Mouse (Mus musculus) embryonic facial prominence, embryonic 14.5 days (tissue): ENCODE results near the gene Plscr5. TPM values are rescaled to one million over a fixed set of nuclear protein-coding genes. Genes with fewer than 3 reads are reported as not detected.

ENCODE experiments used
- ATAC-seq: fragments of 200-750 bp; cut with Nextera tagmentation; 2 replicates; pipeline ENCODE4 v1.8.0; 2017; ENCODE audit warnings: low read depth, moderate number of reproducible peaks, moderate TSS enrichment
- DNase-seq: peaks from one replicate; pipeline ENCODE4 v3.0.0-alpha.2; 2015; ENCODE audit warnings: low spot score
- H3K27ac ChIP-seq: fragments of 300-500 bp; sonication (generic); replicated peaks from 2 replicates; pipeline ENCODE4 v1.5.1; 2014; ENCODE audit warnings: low read depth, mild to moderate bottlenecking, low read length, moderate library complexity
- H3K27me3 ChIP-seq: fragments of 300-500 bp; sonication (generic); replicated peaks from 2 replicates; pipeline ENCODE4 v1.6.1; 2014; ENCODE audit warnings: low read length; ENCODE audit not compliant: control insufficient read depth, insufficient read depth
- H3K36me3 ChIP-seq: fragments of 300-500 bp; sonication (generic); 2 replicates; pipeline ENCODE4 v1.6.1; 2014; ENCODE audit warnings: low read length, mixed read lengths; ENCODE audit not compliant: control insufficient read depth, insufficient read depth
- H3K4me1 ChIP-seq: fragments of 300-500 bp; sonication (generic); 2 replicates; pipeline ENCODE4 v1.6.1; 2014; ENCODE audit warnings: antibody characterized with exemption, low read length; ENCODE audit not compliant: control insufficient read depth, insufficient read depth
- H3K4me2 ChIP-seq: fragments of 300-500 bp; sonication (generic); 2 replicates; pipeline ENCODE4 v1.6.1; 2014; ENCODE audit warnings: low read depth, mild to moderate bottlenecking, low read length, moderate library complexity, mixed read lengths
- H3K4me3 ChIP-seq: fragments of 300-500 bp; sonication (generic); 2 replicates; pipeline ENCODE4 v1.5.1; 2014; ENCODE audit warnings: low read depth, mild to moderate bottlenecking, low read length
- H3K9ac ChIP-seq: fragments of 300-500 bp; sonication (generic); 2 replicates; pipeline ENCODE4 v1.6.1; 2014; ENCODE audit warnings: low read depth, mild to moderate bottlenecking, low read length, moderate library complexity, mixed read lengths
- H3K9me3 ChIP-seq: fragments of 300-500 bp; sonication (generic); 2 replicates; pipeline ENCODE4 v1.6.1; 2016; ENCODE audit warnings: low read length; ENCODE audit not compliant: control insufficient read depth
- WGBS: fragments of 180-500 bp; shearing (Covaris S2); extraction: QIAGEN DNeasy Blood & Tissue Kit; methylation state at CpG from one replicate; pipeline ENCODE4 v1.1.7; 2014; 5-methylcytosine and 5-hydroxymethylcytosine counted together
- polyA plus RNA-seq: library from polyadenylated mRNA; unstranded; fragments of >200 nt; fragmentation: Nextera tagmentation; extraction: Ambion mirVana; gene quantifications from 2 replicates; pipeline ENCODE4 v1.2.1, GENCODE M21; 2014

The Plscr5 gene
- polyA plus RNA-seq, 1 experiment from 2014 or later, result not detected

DNA sequence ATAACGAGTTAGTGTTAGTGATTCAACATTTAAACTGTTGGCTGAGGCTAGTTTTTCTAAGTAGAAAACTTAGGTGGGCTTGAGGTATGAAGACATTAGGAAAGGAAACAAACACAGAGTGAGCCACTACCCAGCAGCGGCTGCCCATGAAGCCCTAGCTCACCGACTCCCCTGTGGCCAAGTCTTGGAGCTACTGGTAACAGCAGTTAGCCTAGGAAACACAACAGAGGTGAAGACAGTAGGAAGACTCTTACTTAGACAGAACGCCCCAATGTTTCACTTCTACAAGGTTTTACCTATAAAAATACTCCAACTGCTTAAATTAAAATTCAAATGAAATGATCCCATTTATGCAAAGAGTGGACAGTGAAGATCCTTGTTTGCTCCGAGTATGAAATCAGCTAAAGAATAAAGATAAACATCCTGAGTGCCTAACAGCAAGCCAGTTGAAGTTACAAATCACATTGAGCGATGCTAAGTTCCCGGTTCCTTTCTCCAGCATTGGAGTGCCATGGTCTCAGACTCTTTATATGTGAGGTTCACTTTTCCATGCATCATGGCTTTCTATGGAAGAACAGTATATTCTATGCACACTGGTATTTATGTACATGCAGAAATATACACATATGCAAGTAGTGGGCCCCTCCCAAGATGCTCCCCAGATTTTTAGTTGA is 56.2 kb downstream of the Plscr5 start:
- Histone ChIP-seq H3K9me3 (no peaks in the 10 kb centered on the region), H3K27ac (no peak overlapping the region), H3K36me3 (no peaks in the 10 kb centered on the region), H3K27me3 (no peaks in the 10 kb centered on the region), H3K4me3 (no peak overlapping the region), H3K9ac (no peak overlapping the region), H3K4me1 (peaks cover 12% of the 10 kb centered on the region; the same call in 1 of the 2 replicates), H3K4me2 (peak overlapping the region; percentile 64)
- ATAC-seq, result no peak
- no peak for DNase-seq
- WGBS, result 85% methylated on average over 7 of the region's 7 CpGs

GRCm38 (mm10) chr9:92249447-92249852 is 56.7 kb downstream of the Plscr5 start, which contains the start of gene Plscr1:
Gene Plscr1 (plus strand): TSS chr9:92249750.
- no peaks in the 10 kb centered on the region for H3K36me3 ChIP-seq
- no peaks in the 10 kb centered on the region for H3K27me3 ChIP-seq
- DNase-seq (peak; percentile 32), ATAC-seq (no peak)
- H3K9me3 ChIP-seq, result no peaks in the 10 kb centered on the region
- H3K4me1 ChIP-seq, result peaks cover 12% of the 10 kb centered on the region; the same call in 1 of the 2 replicates
- H3K9ac ChIP-seq, result peak within 1 kb of the TSS; percentile 69
- H3K4me3 ChIP-seq, result peak within 1 kb of the TSS; percentile 53
- peak within 1 kb of the TSS; percentile 82 for H3K27ac ChIP-seq
- WGBS, result 19% methylated on average over 7 of the region's 7 CpGs
- H3K4me2 ChIP-seq, result peak within 1 kb of the TSS; percentile 64

GRCm38 (mm10) chr9:92249987-92250772 is 57.4 kb downstream of the Plscr5 start:
- H3K4me2 ChIP-seq, result peak overlapping the region; percentile 64
- no peaks in the 10 kb centered on the region for H3K27me3 ChIP-seq
- H3K36me3 ChIP-seq, result no peaks in the 10 kb centered on the region
- DNase-seq (peak; percentile 86), ATAC-seq (peak; percentile 91)
- H3K27ac ChIP-seq, result peak overlapping the region; percentile 82
- H3K9me3 ChIP-seq, result no peaks in the 10 kb centered on the region
- WGBS, result under 1% methylated on average over 37 of the region's 40 CpGs
- peak overlapping the region; percentile 53 for H3K4me3 ChIP-seq
- peak overlapping the region; percentile 69 for H3K9ac ChIP-seq
- peaks cover 12% of the 10 kb centered on the region; the same call in 1 of the 2 replicates for H3K4me1 ChIP-seq

DNA sequence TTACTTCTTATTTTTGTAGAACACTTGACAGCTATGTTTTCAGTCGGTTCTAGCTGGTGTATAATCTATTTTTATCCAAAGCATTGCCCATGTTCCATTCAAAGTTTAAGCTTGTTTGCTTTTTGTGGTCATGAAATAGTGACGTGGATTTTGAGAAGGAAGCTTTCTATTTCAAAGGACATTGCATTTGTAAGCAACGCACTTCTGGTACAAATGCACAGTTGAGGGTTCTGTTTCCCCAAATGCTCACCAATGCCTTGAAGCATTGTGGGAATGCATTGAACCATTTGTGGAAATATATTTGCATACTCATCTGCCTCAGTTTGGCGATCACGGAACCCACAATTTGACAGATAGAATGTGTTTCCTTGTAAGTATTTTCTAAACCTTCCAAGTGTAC is 60.0 kb downstream of the Plscr5 start:
- H3K9me3 ChIP-seq, result no peaks in the 10 kb centered on the region
- no peak overlapping the region for H3K4me2 ChIP-seq
- no peak for DNase-seq
- no peaks in the 10 kb centered on the region for H3K27me3 ChIP-seq
- no peak overlapping the region for H3K4me3 ChIP-seq
- H3K36me3 ChIP-seq, result no peaks in the 10 kb centered on the region
- ATAC-seq, result no peak
- 77% methylated on average over 5 of the region's 5 CpGs for WGBS
- H3K27ac ChIP-seq, result no peak overlapping the region
- H3K4me1 ChIP-seq, result peaks cover 12% of the 10 kb centered on the region; the same call in 1 of the 2 replicates
- no peak overlapping the region for H3K9ac ChIP-seq

DNA sequence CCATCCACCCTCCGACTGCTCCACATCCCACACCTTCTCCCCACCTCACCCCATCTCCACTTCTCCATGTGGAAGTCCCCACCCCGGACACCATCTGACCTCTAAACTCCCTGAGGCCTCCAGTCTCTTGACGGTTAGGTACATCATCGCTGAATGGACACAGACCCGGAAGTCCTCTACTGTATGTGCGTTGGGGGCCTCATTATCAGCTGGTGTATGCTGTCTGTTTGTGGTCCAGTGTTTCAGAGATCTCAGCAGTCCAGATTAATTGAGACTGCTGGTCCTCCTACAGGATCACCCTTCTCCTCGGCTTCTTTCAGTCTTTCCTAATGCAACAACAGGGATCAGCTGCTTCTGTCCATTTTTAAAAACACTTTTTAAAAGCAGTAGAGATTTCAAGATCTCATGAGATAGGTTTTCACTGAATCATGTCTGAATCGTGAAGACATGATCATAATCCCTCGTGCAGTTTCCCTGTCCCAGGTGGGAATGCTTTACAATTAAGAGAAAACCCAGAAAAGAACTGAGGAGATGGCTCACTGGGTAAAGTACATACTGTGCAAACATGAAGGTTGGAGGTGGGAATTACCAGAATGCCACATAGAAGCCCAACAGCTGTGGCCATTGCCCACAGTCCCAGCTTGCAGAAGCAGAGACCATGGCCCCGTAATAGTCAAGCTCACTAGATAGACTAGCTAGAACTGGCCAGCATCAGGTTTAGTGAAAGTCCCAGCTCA is 61.0 kb downstream of the Plscr5 start:
- Histone ChIP-seq H3K27ac (no peak overlapping the region), H3K36me3 (no peaks in the 10 kb centered on the region), H3K4me3 (no peak overlapping the region), H3K9me3 (no peaks in the 10 kb centered on the region), H3K4me2 (no peak overlapping the region), H3K9ac (no peak overlapping the region), H3K27me3 (no peaks in the 10 kb centered on the region), H3K4me1 (peaks cover 12% of the 10 kb centered on the region; the same call in 1 of the 2 replicates)
- ATAC-seq, result no peak
- no peak for DNase-seq
- WGBS, result 88% methylated on average over 10 of the region's 10 CpGs

Other genes with a start within 250 kb of the Plscr5 start
- gene Plscr1, start 56.8 kb downstream of the Plscr5 start, polyA plus RNA-seq, result 19.0 and 21.3 TPM in 2 replicates
- gene Plscr2, start 82.7 kb downstream of the Plscr5 start, polyA plus RNA-seq, result 1.7 and 2.9 TPM in 2 replicates
- not detected in 2 replicates for gene 1700057G04Rik, start 116.4 kb downstream of the Plscr5 start, polyA plus RNA-seq